Mouse (Mus musculus) kidney, adult 2 months (tissue): Measurements from ENCODE around the gene Prss53. TPM values are rescaled to one million over a fixed set of nuclear protein-coding genes. Genes with fewer than 3 reads are reported as not detected.

Source experiments
- DNase-seq: peaks from one replicate; pipeline ENCODE4 v3.0.0; 2021
- H3K27ac ChIP-seq: fragments of 200-500 bp; 2 replicates; pipeline ENCODE4 v1.5.1; 2012; ENCODE audit warnings: low read depth, low read length, control low read depth, inconsistent platforms; ENCODE audit not compliant: insufficient read depth
- H3K27me3 ChIP-seq: fragments of 200-500 bp; replicated peaks from 2 replicates; pipeline ENCODE4 v1.6.1; 2012; ENCODE audit warnings: mild to moderate bottlenecking, moderate library complexity, low read length, inconsistent platforms; ENCODE audit not compliant: control insufficient read depth, insufficient read depth
- H3K36me3 ChIP-seq: fragments of 200-500 bp; 2 replicates; pipeline ENCODE4 v1.6.1; 2012; ENCODE audit warnings: mild to moderate bottlenecking, moderate library complexity, low read length, inconsistent platforms; ENCODE audit not compliant: control insufficient read depth, insufficient read depth
- H3K4me1 ChIP-seq: fragments of 200-500 bp; 2 replicates; pipeline ENCODE4 v1.6.1; 2011; ENCODE audit warnings: low read length; ENCODE audit not compliant: control insufficient read depth, insufficient read depth
- H3K4me3 ChIP-seq: fragments of 200-500 bp; 2 replicates; pipeline ENCODE4 v1.5.1; 2011; ENCODE audit warnings: mild to moderate bottlenecking, low read depth, low read length, control low read depth; ENCODE audit not compliant: insufficient read depth
- CTCF ChIP-seq: fragments of 200-500 bp; conservative IDR thresholded peaks from 2 replicates; pipeline ENCODE4 v1.5.1; 2011; ENCODE audit warnings: low read depth, mild to moderate bottlenecking, control low read depth, low read length, moderate library complexity, mixed read lengths; ENCODE audit not compliant: insufficient read depth, insufficient read length
- POLR2A ChIP-seq: fragments of 200-500 bp; IDR thresholded peaks from one replicate; pipeline ENCODE4 v1.6.1; 2011; ENCODE audit warnings: low read depth, low read length, control low read depth
- WGBS: fragments of 180-500 bp; shearing (Covaris S2); methylation state at CpG from one replicate; pipeline ENCODE4 v1.1.7; 2018; 5-methylcytosine and 5-hydroxymethylcytosine counted together
- polyA plus RNA-seq: library from polyadenylated mRNA; depleted of rRNA; stranded (reverse); fragments of >200 nt; gene quantifications from 2 replicates; pipeline ENCODE4 v1.2.3, GENCODE M21; 2012; rRNA removed

Gene Prss53
- polyA plus RNA-seq, 1 experiment, result 5.1 TPM

DNA sequence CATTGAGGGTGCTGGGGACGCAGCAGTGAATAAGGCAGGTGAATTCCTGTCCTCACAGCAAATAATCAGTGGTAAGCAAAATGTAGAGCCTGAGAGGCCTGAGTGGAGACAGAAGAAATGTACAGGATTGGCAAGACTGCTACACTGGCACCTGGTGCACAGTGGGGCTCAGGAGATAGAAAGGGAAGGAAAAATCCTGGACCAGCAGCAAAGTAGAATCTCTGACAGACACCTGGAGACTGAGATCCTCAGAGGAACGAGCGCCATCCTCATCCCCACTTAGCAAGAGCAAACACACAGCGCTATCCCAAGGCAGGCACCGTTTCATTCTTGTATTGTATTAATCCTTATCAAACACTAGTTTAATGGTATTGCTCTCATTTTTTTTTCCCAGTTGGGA is 53.3 kb downstream of the Prss53 start:
- Histone ChIP-seq H3K27me3 (no peaks in the 10 kb centered on the region), H3K4me1 (peaks cover 4% of the 10 kb centered on the region; the same call in 1 of the 2 replicates), H3K27ac (no peak overlapping the region), H3K36me3 (no peaks in the 10 kb centered on the region), H3K4me3 (no peak overlapping the region)
- DNase-seq, result no peak
- 93% methylated on average over 5 of the region's 5 CpGs for WGBS
- TF ChIP-seq POLR2A (no peak), CTCF (no peak)

Other genes with a start within 250 kb of the Prss53 start
- gene Bcl7c, start 182.0 kb downstream of the Prss53 start, polyA plus RNA-seq, result 24.5 and 25.9 TPM in 2 replicates
- 19.4 and 20.6 TPM in 2 replicates for gene Ctf1, start 178.2 kb downstream of the Prss53 start, polyA plus RNA-seq
- not detected in 2 replicates for gene Ctf2, start 158.8 kb downstream of the Prss53 start, polyA plus RNA-seq
- 14.6 and 20.8 TPM in 2 replicates for gene Fbxl19, start 146.4 kb downstream of the Prss53 start, polyA plus RNA-seq
- 28.2 and 34.6 TPM in 2 replicates for gene Orai3, start 121.2 kb downstream of the Prss53 start, polyA plus RNA-seq
- gene Setd1a, start 114.3 kb downstream of the Prss53 start, polyA plus RNA-seq, result 8.8 and 10.9 TPM in 2 replicates
- gene Gm49388, start 105.4 kb downstream of the Prss53 start, polyA plus RNA-seq, result not detected in 2 replicates
- gene Hsd3b7, start 90.4 kb downstream of the Prss53 start, polyA plus RNA-seq, result 45.0 and 49.3 TPM in 2 replicates
- 60.7 and 66.5 TPM in 2 replicates for gene Stx4a, start 66.7 kb downstream of the Prss53 start, polyA plus RNA-seq
- 2.3 and 2.4 TPM in 2 replicates for gene Stx1b, start 66.4 kb downstream of the Prss53 start, polyA plus RNA-seq
- 11.9 and 14.3 TPM in 2 replicates for gene Zfp646, start 14.7 kb downstream of the Prss53 start, polyA plus RNA-seq
- gene Zfp668, start 14.1 kb downstream of the Prss53 start, polyA plus RNA-seq, result 4.2 and 4.3 TPM in 2 replicates
- gene Gm21974, start 4.5 kb upstream of the Prss53 start, polyA plus RNA-seq, result not detected in 2 replicates
- 289 and 293 TPM in 2 replicates for gene Vkorc1, start 4.6 kb upstream of the Prss53 start, polyA plus RNA-seq
- 148 and 163 TPM in 2 replicates for gene Bckdk, start 13.1 kb upstream of the Prss53 start, polyA plus RNA-seq
- gene Kat8, start 21.5 kb upstream of the Prss53 start, polyA plus RNA-seq, result 11.8 and 12.2 TPM in 2 replicates
- gene Prss8, start 39.1 kb upstream of the Prss53 start, polyA plus RNA-seq, result 745 and 858 TPM in 2 replicates
- gene Prss36, start 55.8 kb upstream of the Prss53 start, polyA plus RNA-seq, result 21.9 and 28.4 TPM in 2 replicates
- gene Fus, start 76.5 kb upstream of the Prss53 start, polyA plus RNA-seq, result 183 and 196 TPM in 2 replicates
- gene Pycard, start 102.9 kb upstream of the Prss53 start, polyA plus RNA-seq, result 52.8 and 60.0 TPM in 2 replicates
- 0.29 and 2.8 TPM in 2 replicates for gene Trim72, start 113.0 kb upstream of the Prss53 start, polyA plus RNA-seq
- 2.4 and 7.0 TPM in 2 replicates for gene Itgam, start 171.7 kb upstream of the Prss53 start, polyA plus RNA-seq
- gene Gm49368, start 171.7 kb upstream of the Prss53 start, polyA plus RNA-seq, result not detected in 2 replicates
- 1.9 TPM in 2 replicates for gene Itgax, start 238.6 kb upstream of the Prss53 start, polyA plus RNA-seq